Mouse (Mus musculus): ENCODE data around the gene Cpa5.

- TF ChIP-seq CTCF (IDR thresholded peaks at IDR 0.05; ENCODE audit: control insufficient read depth, insufficient read depth, insufficient replicate concordance, low read depth, low read length) (no peak), POLR2A (IDR thresholded peaks at IDR 0.05; ENCODE audit: control insufficient read depth, low read depth, low read length) (no peak)
Measured at GRCm38 (mm10) chr6:30619606-30620005, 8.8 kb downstream of the Cpa5 start.
